Mouse (Mus musculus) kidney, postnatal 14 days (tissue): ENCODE measurements at regions not wholly inside any gene's neighbourhood (a gene's known extent, or its start where the extent isn't known, plus 50 kb on each side); places are given as distances from the start of the nearest gene placed in this dataset.

ENCODE experiments used
- DNase-seq: peaks from one replicate; pipeline ENCODE4 v3.0.0; 2022; ENCODE audit warnings: mixed read lengths

GRCm38 (mm10) chr8:125367374-125367773 lies 202.2 kb downstream of the Sipa1l2 start:
- no peak for DNase-seq

GRCm38 (mm10) chr8:125365004-125365403 lies 204.6 kb downstream of the Sipa1l2 start:
- DNase-seq, result no peak

- no peak for DNase-seq
Measured at GRCm38 (mm10) chr8:125359456-125359855, 210.2 kb downstream of the Sipa1l2 start.

- no peak for DNase-seq
Measured at GRCm38 (mm10) chr8:125357759-125358158, 211.8 kb downstream of the Sipa1l2 start.

- DNase-seq, result no peak
Measured at GRCm38 (mm10) chr8:125355059-125355509, 214.5 kb downstream of the Sipa1l2 start.

- no peak for DNase-seq
Measured at GRCm38 (mm10) chr8:125352276-125352675, 217.3 kb downstream of the Sipa1l2 start.

- no peak for DNase-seq
Measured at GRCm38 (mm10) chr8:125351486-125352032, 218.0 kb downstream of the Sipa1l2 start.

- DNase-seq, result peak; percentile 95
Measured at GRCm38 (mm10) chr8:125349290-125350025, 220.2 kb downstream of the Sipa1l2 start.

- DNase-seq, result no peak
Measured at GRCm38 (mm10) chr8:125346182-125346581, 223.4 kb downstream of the Sipa1l2 start.

- no peak for DNase-seq
Measured at GRCm38 (mm10) chr8:125345571-125345970, 224.0 kb downstream of the Sipa1l2 start.

GRCm38 (mm10) chr8:125343867-125344266 lies 225.7 kb downstream of the Sipa1l2 start:
- DNase-seq, result no peak

- no peak for DNase-seq
Measured at GRCm38 (mm10) chr8:125342521-125342920, 227.1 kb downstream of the Sipa1l2 start.

- DNase-seq, result no peak
Measured at GRCm38 (mm10) chr8:125341606-125342005, 228.0 kb downstream of the Sipa1l2 start.

GRCm38 (mm10) chr8:125338222-125338621 lies 231.4 kb downstream of the Sipa1l2 start:
- peak; percentile 58 for DNase-seq

GRCm38 (mm10) chr8:125337444-125338077 lies 232.0 kb downstream of the Sipa1l2 start:
- no peak for DNase-seq

- no peak for DNase-seq
Measured at GRCm38 (mm10) chr8:125336799-125337198, 232.8 kb downstream of the Sipa1l2 start.

GRCm38 (mm10) chr8:125335575-125336370 lies 233.8 kb downstream of the Sipa1l2 start:
- DNase-seq, result no peak

GRCm38 (mm10) chr8:125335171-125335570 lies 234.4 kb downstream of the Sipa1l2 start:
- no peak for DNase-seq

- no peak for DNase-seq
Measured at GRCm38 (mm10) chr8:125330638-125331037, 239.0 kb downstream of the Sipa1l2 start.

GRCm38 (mm10) chr8:125328650-125329049 lies 241.0 kb downstream of the Sipa1l2 start:
- no peak for DNase-seq

- no peak for DNase-seq
Measured at GRCm38 (mm10) chr8:125327551-125328262, 241.9 kb downstream of the Sipa1l2 start.

- DNase-seq, result peak; percentile 27
Measured at GRCm38 (mm10) chr8:125327006-125327405, 242.6 kb downstream of the Sipa1l2 start.
